Mouse (Mus musculus) midbrain, embryonic 11.5 days (tissue): Measurements from ENCODE around the gene St3gal2. TPM values are rescaled to one million over a fixed set of nuclear protein-coding genes. Genes with fewer than 3 reads are reported as not detected.
"Not testable (repeated sequence)": the region's sequence is repeated elsewhere in the genome, so short reads cannot be mapped to it uniquely, and the experiment has no call there.

ENCODE experiments used
- ATAC-seq: fragments of 200-750 bp; cut with Nextera tagmentation; 2 replicates; pipeline ENCODE4 v1.8.0; 2017; ENCODE audit warnings: moderate TSS enrichment, moderate library complexity; ENCODE audit not compliant: low FRiP score
- DNase-seq: peaks from one replicate; pipeline ENCODE4 v3.0.0; 2015; ENCODE audit warnings: low spot score; ENCODE audit errors: missing footprints
- H3K27ac ChIP-seq: fragments of 300-500 bp; sonication (generic); 2 replicates; pipeline ENCODE4 v1.5.1; 2014; ENCODE audit warnings: low read depth, low read length
- H3K27me3 ChIP-seq: fragments of 300-500 bp; sonication (generic); 2 replicates; pipeline ENCODE4 v1.6.1; 2014; ENCODE audit warnings: mild to moderate bottlenecking, low read length, moderate library complexity, mixed read lengths; ENCODE audit not compliant: control insufficient read depth, insufficient read depth
- H3K36me3 ChIP-seq: fragments of 300-500 bp; sonication (generic); 2 replicates; pipeline ENCODE4 v1.6.1; 2014; ENCODE audit warnings: mild to moderate bottlenecking, low read length, moderate library complexity, mixed read lengths; ENCODE audit not compliant: control insufficient read depth, insufficient read depth
- H3K4me1 ChIP-seq: fragments of 300-500 bp; sonication (generic); 2 replicates; pipeline ENCODE4 v1.6.1; 2014; ENCODE audit warnings: low read length; ENCODE audit not compliant: control insufficient read depth, insufficient read depth
- H3K4me2 ChIP-seq: fragments of 300-500 bp; sonication (generic); 2 replicates; pipeline ENCODE4 v1.6.1; 2014; ENCODE audit warnings: mild to moderate bottlenecking, moderate library complexity
- H3K4me3 ChIP-seq: fragments of 300-500 bp; sonication (generic); 2 replicates; pipeline ENCODE4 v1.5.1; 2014; ENCODE audit warnings: low read depth, low read length
- H3K9ac ChIP-seq: fragments of 300-500 bp; sonication (generic); 2 replicates; pipeline ENCODE4 v1.6.1; 2014; ENCODE audit warnings: low read length
- H3K9me3 ChIP-seq: fragments of 300-500 bp; sonication (generic); 2 replicates; pipeline ENCODE4 v1.6.1; 2016; ENCODE audit warnings: low read length; ENCODE audit not compliant: control insufficient read depth
- WGBS: fragments of 180-500 bp; shearing (Covaris S2); extraction: QIAGEN DNeasy Blood & Tissue Kit; methylation state at CpG from one replicate; pipeline ENCODE4 v1.1.7; 2014; 5-methylcytosine and 5-hydroxymethylcytosine counted together
- polyA plus RNA-seq: library from polyadenylated mRNA; unstranded; fragments of >200 nt; fragmentation: Nextera tagmentation; extraction: Ambion mirVana; gene quantifications from 2 replicates; pipeline ENCODE4 v1.2.1, GENCODE M21; 2014

St3gal2 gene
- polyA plus RNA-seq, 1 experiment from 2014 or later: 11.3 TPM

- DNase-seq (no peak), ATAC-seq (no peak)
- Histone ChIP-seq H3K4me2 (peak overlapping the region; percentile 88), H3K9ac (peak overlapping the region; percentile 93), H3K9me3 (no peaks in the 10 kb centered on the region), H3K4me3 (peak overlapping the region; percentile 89), H3K27ac (no peak overlapping the region), H3K36me3 (no peaks in the 10 kb centered on the region), H3K4me1 (peaks cover 19% of the 10 kb centered on the region), H3K27me3 (no peaks in the 10 kb centered on the region)
- 45% methylated on average over 3 of the region's 3 CpGs for WGBS
These were observed 1.1 kb downstream of the St3gal2 start for GRCm38 (mm10) chr8:110920773-110921277.

GRCm38 (mm10) chr8:110921492-110922230 is 1.9 kb downstream of the St3gal2 start:
- WGBS: 33% methylated on average over 7 of the region's 7 CpGs
- DNase-seq (no peak), ATAC-seq (no peak)
- H3K36me3 ChIP-seq: no peaks in the 10 kb centered on the region
- no peak overlapping the region for H3K4me3 ChIP-seq
- peaks cover 19% of the 10 kb centered on the region for H3K4me1 ChIP-seq
- no peaks in the 10 kb centered on the region for H3K27me3 ChIP-seq
- H3K4me2 ChIP-seq: peak overlapping the region; percentile 88
- no peak overlapping the region; the same call in 1 of the 2 replicates for H3K9ac ChIP-seq
- H3K9me3 ChIP-seq: no peaks in the 10 kb centered on the region
- H3K27ac ChIP-seq: no peak overlapping the region

GRCm38 (mm10) chr8:110925691-110926140 is 6.0 kb downstream of the St3gal2 start:
- H3K27me3 ChIP-seq: no peaks in the 10 kb centered on the region
- H3K27ac ChIP-seq: no peak overlapping the region
- H3K4me3 ChIP-seq: no peak overlapping the region
- 84% methylated on average over 8 of the region's 8 CpGs for WGBS
- H3K9me3 ChIP-seq: no peaks in the 10 kb centered on the region
- H3K36me3 ChIP-seq: no peaks in the 10 kb centered on the region
- peaks cover 10% of the 10 kb centered on the region for H3K4me1 ChIP-seq
- DNase-seq (no peak), ATAC-seq (no peak)
- no peak overlapping the region for H3K9ac ChIP-seq
- H3K4me2 ChIP-seq: no peak overlapping the region

GRCm38 (mm10) chr8:110926690-110927089 is 7.0 kb downstream of the St3gal2 start:
- Histone ChIP-seq H3K36me3 (no peaks in the 10 kb centered on the region), H3K4me3 (no peak overlapping the region), H3K9ac (no peak overlapping the region), H3K9me3 (no peaks in the 10 kb centered on the region), H3K4me1 (peaks cover under 1% of the 10 kb centered on the region), H3K27me3 (no peaks in the 10 kb centered on the region), H3K4me2 (no peak overlapping the region), H3K27ac (no peak overlapping the region)
- 56% methylated on average over 5 of the region's 5 CpGs for WGBS
- DNase-seq (no peak), ATAC-seq (no peak)

GRCm38 (mm10) chr8:110928435-110928834 is 8.7 kb downstream of the St3gal2 start:
- no peak for ATAC-seq
- Histone ChIP-seq H3K4me3 (no peak overlapping the region), H3K27me3 (no peaks in the 10 kb centered on the region), H3K4me2 (no peak overlapping the region), H3K9me3 (no peaks in the 10 kb centered on the region), H3K36me3 (no peaks in the 10 kb centered on the region), H3K4me1 (no peaks in the 10 kb centered on the region), H3K27ac (no peak overlapping the region), H3K9ac (no peak overlapping the region)
- 85% methylated on average over 7 of the region's 7 CpGs for WGBS
- no peak for DNase-seq

GRCm38 (mm10) chr8:110929066-110929465 is 9.3 kb downstream of the St3gal2 start:
- Histone ChIP-seq H3K9ac (no peak overlapping the region), H3K36me3 (no peaks in the 10 kb centered on the region), H3K4me2 (no peak overlapping the region), H3K4me3 (no peak overlapping the region), H3K9me3 (no peaks in the 10 kb centered on the region), H3K27ac (no peak overlapping the region), H3K27me3 (no peaks in the 10 kb centered on the region), H3K4me1 (no peaks in the 10 kb centered on the region)
- ATAC-seq (no peak), DNase-seq (no peak)
- 61% methylated on average over 5 of the region's 5 CpGs for WGBS

- not testable (repeated sequence) for H3K9me3 ChIP-seq, H3K4me1 ChIP-seq, H3K36me3 ChIP-seq, H3K9ac ChIP-seq, H3K27ac ChIP-seq, H3K27me3 ChIP-seq, DNase-seq, H3K4me3 ChIP-seq, ATAC-seq, H3K4me2 ChIP-seq
- WGBS: 94% methylated on average over 6 of the region's 8 CpGs
These were observed 9.9 kb downstream of the St3gal2 start for GRCm38 (mm10) chr8:110929672-110930071.

GRCm38 (mm10) chr8:110931176-110931939 is 11.6 kb downstream of the St3gal2 start:
- Histone ChIP-seq H3K4me2 (no peak overlapping the region), H3K9me3 (no peaks in the 10 kb centered on the region), H3K27me3 (no peaks in the 10 kb centered on the region), H3K9ac (no peak overlapping the region), H3K36me3 (no peaks in the 10 kb centered on the region), H3K4me3 (no peak overlapping the region), H3K4me1 (no peaks in the 10 kb centered on the region), H3K27ac (no peak overlapping the region)
- DNase-seq (no peak), ATAC-seq (no peak)
- 78% methylated on average over 12 of the region's 12 CpGs for WGBS

GRCm38 (mm10) chr8:110932444-110932843 is 12.7 kb downstream of the St3gal2 start:
- Histone ChIP-seq H3K27ac (no peak overlapping the region), H3K4me3 (no peak overlapping the region), H3K9me3 (no peaks in the 10 kb centered on the region), H3K4me1 (no peaks in the 10 kb centered on the region), H3K9ac (no peak overlapping the region), H3K27me3 (no peaks in the 10 kb centered on the region), H3K36me3 (no peaks in the 10 kb centered on the region), H3K4me2 (no peak overlapping the region)
- no peak for ATAC-seq
- WGBS: 88% methylated on average over 3 of the region's 3 CpGs
- DNase-seq: no peak
